Comparison of ENCODE assay signal across 8 mouse cellular contexts in the genomic region with DNA sequence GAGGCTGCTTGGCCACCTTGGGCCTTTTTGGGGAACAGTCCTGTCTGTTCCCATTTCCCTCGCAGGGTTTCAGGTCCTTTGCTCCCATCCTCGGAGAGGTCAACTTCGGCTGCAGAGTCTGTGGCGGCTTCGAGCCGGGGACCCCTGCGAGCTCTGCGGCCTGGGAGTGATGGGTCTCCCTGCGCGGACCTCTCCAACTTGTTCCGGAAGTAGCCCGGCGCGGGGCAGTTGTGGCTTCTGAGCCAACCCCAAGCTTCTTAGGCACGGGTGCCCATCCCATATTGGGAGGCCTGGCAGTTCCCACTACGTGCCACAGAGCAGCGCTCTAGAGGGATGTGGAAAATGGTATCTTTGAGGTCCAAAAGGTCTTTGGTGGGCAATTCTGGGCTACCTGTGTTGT. TPM values are rescaled to one million over a fixed set of nuclear protein-coding genes. Genes with fewer than 3 reads are reported as not detected.
DNase-seq lines count a peak whose midpoint lies in the region; ATAC-seq and TF ChIP-seq lines count a peak whose summit lies in the region.
"Not testable (repeated sequence)": the region's sequence is repeated elsewhere in the genome, so short reads cannot be mapped to it uniquely, and the experiment has no call there.

No protein-coding gene starts in this region.

- H3K9ac ChIP-seq in embryonic facial prominence, embryonic 15.5 days; hindbrain, postnatal 0 days (replicated peaks; ENCODE audit: low read length); limb, embryonic 11.5 days (ENCODE audit: low read length); lung, embryonic 16.5 days (ENCODE audit: low read length); neural tube, embryonic 12.5 days: not testable (repeated sequence)
- 0 out of 2 replicates have a peak overlapping the region, but pooled peaks have one; percentile 19 for H3K9ac ChIP-seq in heart, embryonic 13.5 days

- not testable (repeated sequence) for H3K4me1 ChIP-seq in embryonic facial prominence, embryonic 15.5 days; heart, embryonic 13.5 days; hindbrain, postnatal 0 days (ENCODE audit: insufficient read depth, low read length); limb, embryonic 11.5 days (ENCODE audit: control insufficient read depth, insufficient read depth, low read length); lung, embryonic 16.5 days (replicated peaks; ENCODE audit: control insufficient read depth, insufficient read depth, low read length); neural tube, embryonic 12.5 days

- peak overlapping the region; percentile 49 for H3K4me3 ChIP-seq in embryonic facial prominence, embryonic 15.5 days (replicated peaks)
- peak overlapping the region; percentile 52 for H3K4me3 ChIP-seq in heart, embryonic 13.5 days
- peak overlapping the region; percentile 30 for H3K4me3 ChIP-seq in hindbrain, postnatal 0 days (ENCODE audit: low read length)
- H3K4me3 ChIP-seq in limb, embryonic 11.5 days (ENCODE audit: low read depth, low read length) = peak overlapping the region; percentile 44
- peak overlapping the region; percentile 47 for H3K4me3 ChIP-seq in lung, embryonic 16.5 days (ENCODE audit: low read length)
- H3K4me3 ChIP-seq in neural tube, embryonic 12.5 days = peak overlapping the region; percentile 42

- peak; percentile 28 for DNase-seq in adrenal gland, adult 2 months
- peak; percentile 1 for DNase-seq in hindbrain, postnatal 0 days (ENCODE audit: low spot score)
- DNase-seq in limb, embryonic 11.5 days (ENCODE audit: low spot score) = peak; percentile 30
- peak; percentile 3 for DNase-seq in testis, postnatal 14 days (ENCODE audit: low spot score)

- not testable (repeated sequence) for H3K9me3 ChIP-seq in embryonic facial prominence, embryonic 15.5 days (replicated peaks); hindbrain, postnatal 0 days (ENCODE audit: low read length); limb, embryonic 11.5 days (ENCODE audit: control insufficient read depth, low read length); lung, embryonic 16.5 days (ENCODE audit: control insufficient read depth, low read length)
- H3K9me3 ChIP-seq in heart, embryonic 13.5 days = peaks cover 19% of the 10 kb centered on the region
- H3K9me3 ChIP-seq in neural tube, embryonic 12.5 days = peaks cover 16% of the 10 kb centered on the region

- H3K36me3 ChIP-seq in embryonic facial prominence, embryonic 15.5 days; heart, embryonic 13.5 days; hindbrain, postnatal 0 days (ENCODE audit: insufficient read depth, low read length); limb, embryonic 11.5 days (ENCODE audit: control insufficient read depth, insufficient read depth, low read length); lung, embryonic 16.5 days (ENCODE audit: control insufficient read depth, insufficient read depth, low read length); neural tube, embryonic 12.5 days: not testable (repeated sequence)

- peak overlapping the region; percentile 54 for H3K4me2 ChIP-seq in embryonic facial prominence, embryonic 15.5 days (replicated peaks)
- peak overlapping the region; percentile 63 for H3K4me2 ChIP-seq in heart, embryonic 13.5 days
- H3K4me2 ChIP-seq in hindbrain, postnatal 0 days (ENCODE audit: low read depth, low read length) = peak overlapping the region; percentile 13; the same call in 1 of the 2 replicates
- not testable (repeated sequence) for H3K4me2 ChIP-seq in limb, embryonic 11.5 days (ENCODE audit: low read depth, severe bottlenecking)
- peak overlapping the region; percentile 32 for H3K4me2 ChIP-seq in lung, embryonic 16.5 days (ENCODE audit: low read depth, low read length)
- H3K4me2 ChIP-seq in neural tube, embryonic 12.5 days (replicated peaks) = peak overlapping the region; percentile 59

- WGBS in embryonic facial prominence, embryonic 15.5 days = 19% methylated on average over 17 of the region's 17 CpGs
- WGBS in heart, embryonic 13.5 days = 9% methylated on average over 17 of the region's 17 CpGs
- WGBS in hindbrain, postnatal 0 days = 23% methylated on average over 17 of the region's 17 CpGs
- 12% methylated on average over 16 of the region's 17 CpGs for WGBS in limb, embryonic 11.5 days
- 15% methylated on average over 17 of the region's 17 CpGs for WGBS in lung, embryonic 16.5 days
- WGBS in neural tube, embryonic 12.5 days = 16% methylated on average over 17 of the region's 17 CpGs

- not testable (repeated sequence) for TF ChIP-seq CTCF in hindbrain, postnatal 0 days (IDR thresholded peaks at IDR 0.05; ENCODE audit: low read depth)

- ATAC-seq in embryonic facial prominence, embryonic 15.5 days (ENCODE audit: insufficient number of reproducible peaks, low FRiP score, low TSS enrichment, low read depth); heart, embryonic 13.5 days (ENCODE audit: extremely low read depth, insufficient number of reproducible peaks, low FRiP score, low TSS enrichment); hindbrain, postnatal 0 days; limb, embryonic 11.5 days (ENCODE audit: insufficient number of reproducible peaks, low FRiP score, low TSS enrichment, low read depth); lung, embryonic 16.5 days (ENCODE audit: low read depth); neural tube, embryonic 12.5 days (ENCODE audit: low FRiP score, low read depth): not testable (repeated sequence)

- H3K27ac ChIP-seq in embryonic facial prominence, embryonic 15.5 days (replicated peaks); heart, embryonic 13.5 days (replicated peaks); hindbrain, postnatal 0 days; limb, embryonic 11.5 days (replicated peaks; ENCODE audit: low read depth, low read length); lung, embryonic 16.5 days (ENCODE audit: low read length); neural tube, embryonic 12.5 days: not testable (repeated sequence)

- H3K27me3 ChIP-seq in embryonic facial prominence, embryonic 15.5 days; hindbrain, postnatal 0 days (ENCODE audit: insufficient read depth, low read length); limb, embryonic 11.5 days (ENCODE audit: control insufficient read depth, insufficient read depth, low read length); lung, embryonic 16.5 days (ENCODE audit: control insufficient read depth, insufficient read depth, low read depth, low read length); neural tube, embryonic 12.5 days (replicated peaks): not testable (repeated sequence)
- H3K27me3 ChIP-seq in heart, embryonic 13.5 days (replicated peaks) = peaks cover 11% of the 10 kb centered on the region

RNA-seq across cellular contexts. Expression of gene 5730507C01Rik, which starts 0.8 kb away (rescaled TPM):
- total RNA-seq in adrenal gland, adult 2 months (2021) = 1 to 10 TPM in 1 of 2 experiments, under 1 TPM in 1; 0.59 to 1.1 TPM
- polyA plus RNA-seq in adrenal gland, adult 2 months (2012; rRNA removed) = 0.16 and 0.58 TPM in 2 replicates
- polyA plus RNA-seq in embryonic facial prominence, embryonic 15.5 days (2015; fragmentation: Nextera tagmentation; extraction: Ambion mirVana) = 1.7 and 1.8 TPM in 2 replicates
- 0.53 and 0.73 TPM in 2 replicates for polyA plus RNA-seq in heart, embryonic 13.5 days (2015; fragmentation: Nextera tagmentation; extraction: Ambion mirVana)
- total RNA-seq in hindbrain, postnatal 0 days (2014; rRNA removed) = 0.37 and 2.1 TPM in 2 replicates
- polyA plus RNA-seq in hindbrain, postnatal 0 days (2015; fragmentation: Nextera tagmentation; extraction: Ambion mirVana) = 1.3 and 1.8 TPM in 2 replicates
- polyA plus RNA-seq in limb, embryonic 11.5 days (2014; fragmentation: Nextera tagmentation; extraction: Ambion mirVana) = 4.7 and 5.0 TPM in 2 replicates
- polyA plus RNA-seq in lung, embryonic 16.5 days (2015; fragmentation: Nextera tagmentation; extraction: Ambion mirVana) = 1.6 and 2.1 TPM in 2 replicates
- polyA plus RNA-seq in neural tube, embryonic 12.5 days (2016; fragmentation: Nextera tagmentation; extraction: Ambion mirVana) = 3.2 and 3.9 TPM in 2 replicates
